12 mouse cellular contexts compared by ENCODE assay signal in genomic region chr1:128068945-128069397, GRCm38 (mm10). TPM values are rescaled to one million over a fixed set of nuclear protein-coding genes. Genes with fewer than 3 reads are reported as not detected.
A peak's percentile ranks its signal among the peaks of the same experiment; 100 is the strongest.
DNase-seq lines count a peak whose midpoint lies in the region; ATAC-seq and TF ChIP-seq lines count a peak whose summit lies in the region.
"Had no signal": no experiment of that assay in that cellular context is flagged by ENCODE, and none has a peak within 500 bp of the region (broad histone marks: within the 10 kb centered on the region; RNA-seq: fewer than 3 reads in every experiment).

No protein-coding gene starts in this region.

- no peaks in the 10 kb centered on the region for H3K27me3 ChIP-seq in heart, embryonic 13.5 days (replicated peaks)
- H3K27me3 ChIP-seq in liver, adult 2 months (ENCODE audit: control insufficient read depth, insufficient read depth, low read length), result no peaks in the 10 kb centered on the region

- H3K4me3 ChIP-seq in heart, embryonic 13.5 days, result no peak overlapping the region
- no peak overlapping the region for H3K4me3 ChIP-seq in liver, adult 2 months (ENCODE audit: insufficient read depth, low read depth, low read length)
- H3K4me3 ChIP-seq: left cerebral cortex, adult 2 months had no signal

- peaks cover 6% of the 10 kb centered on the region; the same call in 1 of the 2 replicates for H3K4me1 ChIP-seq in heart, embryonic 13.5 days
- H3K4me1 ChIP-seq in liver, adult 2 months (ENCODE audit: control insufficient read depth, insufficient read depth, low read length), result peaks cover 3% of the 10 kb centered on the region; the same call in 1 of the 2 replicates

- WGBS in heart, embryonic 13.5 days, result 69% methylated on average over 2 of the region's 2 CpGs
- WGBS in liver, adult 2 months, result 86% methylated on average over 2 of the region's 2 CpGs

- no peak for DNase-seq in heart, adult 9 months (ENCODE audit: low spot score in 2 of 2)
- DNase-seq in ovary, adult 18-20 months (ENCODE audit: low spot score), result peak; percentile 25
- DNase-seq in ovary, postnatal 36 days (ENCODE audit: low spot score), result no peak
- DNase-seq in liver, adult 2 months (ENCODE audit: extremely low read depth, low read depth, low spot score), result no peak
- DNase-seq in spleen, postnatal 4 days (ENCODE audit: low spot score in 2 of 2), result no peak
- DNase-seq in thymus, postnatal 14 days, result no peak
- DNase-seq: cerebellum, adult 11-12 months; right cerebral cortex, postnatal 14 days had no signal

- peak overlapping the region; percentile 69 for H3K27ac ChIP-seq in heart, embryonic 13.5 days (replicated peaks)
- H3K27ac ChIP-seq in liver, adult 2 months (replicated peaks; ENCODE audit: insufficient read depth, low read depth, low read length), result peak overlapping the region; percentile 55; the same call in 1 of the 2 replicates
- H3K27ac ChIP-seq: hindbrain, postnatal 0 days; left cerebral cortex, adult 2 months had no signal

- no peak overlapping the region for H3K9ac ChIP-seq in heart, embryonic 13.5 days
- H3K9ac ChIP-seq in liver, adult 2 months (ENCODE audit: low read depth, low read length), result no peak overlapping the region

- no peak for ATAC-seq in heart, embryonic 13.5 days (ENCODE audit: extremely low read depth, insufficient number of reproducible peaks, low FRiP score, low TSS enrichment)
- no peak for ATAC-seq in frontal cortex, adult (ENCODE audit: low TSS enrichment)
- ATAC-seq: hindbrain, postnatal 0 days had no signal

- TF ChIP-seq CTCF in liver, adult 2 months (IDR thresholded peaks at IDR 0.05; ENCODE audit: low read depth, low read length), result no peak

- H3K4me2 ChIP-seq in heart, embryonic 13.5 days, result no peak overlapping the region

- TF ChIP-seq POLR2A in liver, adult 2 months (IDR thresholded peaks at IDR 0.05; ENCODE audit: extremely low read depth, insufficient read depth, low read length), result no peak

- peaks cover 4% of the 10 kb centered on the region; the same call in 1 of the 2 replicates for H3K36me3 ChIP-seq in heart, embryonic 13.5 days
- H3K36me3 ChIP-seq in liver, adult 2 months (ENCODE audit: control insufficient read depth, insufficient read depth, low read length), result no peaks in the 10 kb centered on the region

- H3K9me3 ChIP-seq in heart, embryonic 13.5 days, result no peaks in the 10 kb centered on the region

- H3K79me2 ChIP-seq in liver, adult 2 months (ENCODE audit: control insufficient read depth, insufficient read depth, low read length), result no peaks in the 10 kb centered on the region

RNA-seq across cellular contexts. Expression of gene Zranb3, which starts 33.9 kb away (rescaled TPM):
- 5.7 and 5.8 TPM in 2 replicates for polyA plus RNA-seq in heart, embryonic 13.5 days (2015; fragmentation: Nextera tagmentation; extraction: Ambion mirVana)
- 3.3 and 4.8 TPM in 2 replicates for total RNA-seq in liver, adult 2 months (2014; rRNA removed)
- polyA plus RNA-seq in liver, adult 2 months (2012; rRNA removed), result 0.68 and 0.70 TPM in 2 replicates

RNA-seq across cellular contexts. Expression of gene R3hdm1, which starts 34.1 kb away (rescaled TPM):
- 48.5 and 49.0 TPM in 2 replicates for polyA plus RNA-seq in heart, embryonic 13.5 days (2015; fragmentation: Nextera tagmentation; extraction: Ambion mirVana)
- total RNA-seq in liver, adult 2 months (2014; rRNA removed), result 16.8 and 18.1 TPM in 2 replicates
- 10.2 and 13.1 TPM in 2 replicates for polyA plus RNA-seq in liver, adult 2 months (2012; rRNA removed)
